Mouse (Mus musculus): ENCODE measurements around the gene Akap6. TPM values are rescaled to one million over a fixed set of nuclear protein-coding genes. Genes with fewer than 3 reads are reported as not detected.

The Akap6 gene
- polyA plus RNA-seq, 1 experiment from 2014 or later, result 24.4 TPM

DNA sequence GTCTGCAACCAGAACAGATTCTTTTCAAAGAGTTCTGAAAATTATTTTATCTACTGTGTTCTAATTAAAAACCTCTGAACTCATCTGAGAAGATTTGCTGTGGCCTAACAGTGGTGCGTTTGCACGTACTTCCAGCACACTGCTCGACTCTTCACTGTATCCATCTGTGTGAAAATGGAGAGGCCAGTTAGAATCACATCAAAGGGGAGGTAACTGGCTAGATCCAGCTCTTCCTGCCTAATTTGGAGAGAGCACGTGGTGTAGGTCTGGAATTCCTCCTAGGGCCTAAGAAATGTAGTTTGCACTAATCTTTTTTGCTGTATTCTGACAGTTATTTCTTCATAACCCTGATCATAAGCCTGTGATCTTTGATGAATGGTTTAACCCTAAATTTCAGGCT lies 446.3 kb downstream of the Akap6 start:
- no peak for DNase-seq (ENCODE audit: low spot score)
- no peaks in the 10 kb centered on the region for H3K4me1 ChIP-seq (ENCODE audit: control insufficient read depth, insufficient read depth, low read length)
- WGBS, result 64% methylated on average over 4 of the region's 4 CpGs

DNA sequence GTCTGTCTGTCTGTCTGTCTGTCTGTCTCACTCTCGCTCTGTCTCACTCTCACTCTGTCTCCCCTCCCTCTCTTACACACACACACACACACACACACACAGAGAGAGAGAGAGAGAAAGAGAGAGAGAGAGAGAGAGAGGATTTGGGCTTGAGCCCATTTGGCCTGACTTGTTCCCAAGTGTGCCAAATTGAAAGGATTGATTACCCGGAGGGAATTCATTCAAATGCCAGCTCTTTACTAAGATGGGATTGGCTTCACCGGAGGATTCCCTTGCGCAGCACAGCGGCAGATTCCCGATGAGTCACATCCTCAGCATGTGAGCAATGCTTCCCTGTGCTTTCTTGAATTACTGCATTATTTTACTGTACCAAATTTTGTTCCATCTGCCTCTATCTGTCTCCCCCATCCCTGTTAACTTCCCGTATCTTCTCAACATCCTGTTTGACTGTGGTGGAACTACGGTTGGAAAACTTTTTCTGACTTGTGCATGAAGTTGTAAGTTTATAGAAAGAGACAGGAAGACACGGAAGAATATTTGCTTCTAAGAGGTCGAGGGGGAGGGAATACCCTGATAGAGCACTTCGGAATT lies 447.4 kb downstream of the Akap6 start:
- Histone ChIP-seq H3K36me3 (ENCODE audit: control insufficient read depth, insufficient read depth, low read length) (no peaks in the 10 kb centered on the region; the same call in 1 of the 2 replicates), H3K9me3 (ENCODE audit: control insufficient read depth, low read length) (no peaks in the 10 kb centered on the region), H3K4me1 (ENCODE audit: control insufficient read depth, insufficient read depth, low read length) (no peaks in the 10 kb centered on the region), H3K27me3 (ENCODE audit: control insufficient read depth, insufficient read depth, low read length) (no peaks in the 10 kb centered on the region), H3K4me3 (ENCODE audit: low read depth, low read length) (no peak overlapping the region), H3K9ac (ENCODE audit: low read length) (no peak overlapping the region), H3K27ac (ENCODE audit: low read depth, low read length) (no peak overlapping the region), H3K4me2 (ENCODE audit: low read depth) (no peak overlapping the region)
- DNase-seq (ENCODE audit: low spot score) (no peak), ATAC-seq (ENCODE audit: insufficient read depth, low FRiP score, low TSS enrichment) (no peak)
- 73% methylated on average over 11 of the region's 11 CpGs for WGBS

More for the DNA sequence above, 446.3 kb downstream of the Akap6 start:
- Histone ChIP-seq H3K9me3 (ENCODE audit: control insufficient read depth, low read length) (no peaks in the 10 kb centered on the region), H3K4me3 (ENCODE audit: low read depth, low read length) (no peak overlapping the region), H3K9ac (ENCODE audit: low read length) (no peak overlapping the region), H3K27ac (ENCODE audit: low read depth, low read length) (no peak overlapping the region), H3K36me3 (ENCODE audit: control insufficient read depth, insufficient read depth, low read length) (no peaks in the 10 kb centered on the region; the same call in 1 of the 2 replicates), H3K27me3 (ENCODE audit: control insufficient read depth, insufficient read depth, low read length) (no peaks in the 10 kb centered on the region), H3K4me2 (ENCODE audit: low read depth) (no peak overlapping the region)
- no peak for ATAC-seq (ENCODE audit: insufficient read depth, low FRiP score, low TSS enrichment)

DNA sequence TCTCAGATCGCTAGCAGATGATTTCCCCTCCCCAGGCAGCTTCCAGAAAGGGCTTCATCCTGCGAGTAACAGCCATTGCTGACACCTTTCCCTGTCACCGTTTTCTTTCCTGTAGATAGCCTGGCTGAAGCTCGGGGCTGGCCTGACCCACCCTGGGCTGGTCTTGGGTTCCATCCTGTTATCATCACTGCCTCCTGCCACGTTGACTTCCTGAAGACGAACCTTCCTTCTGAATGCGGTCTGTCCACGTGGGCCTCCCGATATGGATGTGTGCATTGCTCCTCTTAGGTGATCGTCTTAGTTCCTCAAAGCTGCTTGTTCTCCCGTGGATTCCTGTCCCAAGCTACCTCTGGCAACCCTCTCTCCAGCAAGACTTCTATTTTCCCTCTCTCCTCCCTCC lies 448.5 kb downstream of the Akap6 start:
- Histone ChIP-seq H3K4me3 (ENCODE audit: low read depth, low read length) (no peak overlapping the region), H3K27me3 (ENCODE audit: control insufficient read depth, insufficient read depth, low read length) (no peaks in the 10 kb centered on the region), H3K4me2 (ENCODE audit: low read depth) (no peak overlapping the region), H3K9ac (ENCODE audit: low read length) (no peak overlapping the region), H3K4me1 (ENCODE audit: control insufficient read depth, insufficient read depth, low read length) (no peaks in the 10 kb centered on the region), H3K36me3 (ENCODE audit: control insufficient read depth, insufficient read depth, low read length) (no peaks in the 10 kb centered on the region; the same call in 1 of the 2 replicates), H3K27ac (ENCODE audit: low read depth, low read length) (no peak overlapping the region), H3K9me3 (ENCODE audit: control insufficient read depth, low read length) (no peaks in the 10 kb centered on the region)
- 84% methylated on average over 11 of the region's 11 CpGs for WGBS
- no peak for DNase-seq (ENCODE audit: low spot score)
- no peak for ATAC-seq (ENCODE audit: insufficient read depth, low FRiP score, low TSS enrichment)

DNA sequence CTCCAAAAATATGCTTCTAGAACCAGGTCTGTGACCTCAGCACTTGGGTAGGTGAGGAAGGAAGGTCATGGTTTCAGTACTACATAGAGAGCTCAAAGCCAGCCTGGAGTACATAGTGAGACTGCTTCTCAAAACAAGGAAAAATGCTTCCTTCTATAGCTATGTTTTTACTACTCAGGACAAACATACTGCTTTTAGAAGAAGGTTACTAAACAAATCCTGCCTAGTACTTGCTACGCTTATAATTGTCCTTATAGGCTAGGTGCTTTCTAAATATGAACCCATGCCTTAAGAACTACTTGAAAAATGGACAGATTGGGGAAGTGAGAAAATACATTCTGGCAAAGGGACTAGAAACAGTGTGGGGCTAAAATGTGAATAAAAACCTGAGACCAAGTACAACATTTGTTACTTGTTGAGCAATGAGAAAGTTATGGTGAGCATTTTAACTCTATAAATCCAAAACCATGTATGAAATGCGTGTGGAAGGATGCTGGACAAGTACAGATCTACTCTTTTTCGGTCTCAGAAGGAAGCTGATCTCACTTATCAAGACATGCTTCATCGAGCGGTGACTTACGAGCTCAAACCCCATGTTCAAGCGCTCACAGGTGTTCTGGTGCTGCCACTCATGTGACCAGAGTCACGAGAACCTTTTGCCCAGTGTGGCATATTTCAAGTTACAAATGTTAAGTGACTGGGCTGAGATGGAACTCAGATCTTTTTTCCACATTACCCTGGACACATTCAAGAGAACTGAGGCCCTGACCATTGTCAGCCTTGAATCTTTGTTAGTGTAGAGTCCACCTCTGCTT lies 469.2 kb downstream of the Akap6 start:
- no peak overlapping the region for H3K27ac ChIP-seq (ENCODE audit: low read depth, low read length)
- WGBS, result 90% methylated on average over 8 of the region's 8 CpGs
- H3K4me2 ChIP-seq (ENCODE audit: low read depth), result no peak overlapping the region
- no peak overlapping the region for H3K9ac ChIP-seq (ENCODE audit: low read length)
- H3K4me1 ChIP-seq (ENCODE audit: control insufficient read depth, insufficient read depth, low read length), result no peaks in the 10 kb centered on the region
- H3K9me3 ChIP-seq (ENCODE audit: control insufficient read depth, low read length), result no peaks in the 10 kb centered on the region
- DNase-seq (ENCODE audit: low spot score) (no peak), ATAC-seq (ENCODE audit: insufficient read depth, low FRiP score, low TSS enrichment) (no peak)
- H3K27me3 ChIP-seq (ENCODE audit: control insufficient read depth, insufficient read depth, low read length), result no peaks in the 10 kb centered on the region
- no peaks in the 10 kb centered on the region for H3K36me3 ChIP-seq (ENCODE audit: control insufficient read depth, insufficient read depth, low read length)
- no peak overlapping the region for H3K4me3 ChIP-seq (ENCODE audit: low read depth, low read length)

DNA sequence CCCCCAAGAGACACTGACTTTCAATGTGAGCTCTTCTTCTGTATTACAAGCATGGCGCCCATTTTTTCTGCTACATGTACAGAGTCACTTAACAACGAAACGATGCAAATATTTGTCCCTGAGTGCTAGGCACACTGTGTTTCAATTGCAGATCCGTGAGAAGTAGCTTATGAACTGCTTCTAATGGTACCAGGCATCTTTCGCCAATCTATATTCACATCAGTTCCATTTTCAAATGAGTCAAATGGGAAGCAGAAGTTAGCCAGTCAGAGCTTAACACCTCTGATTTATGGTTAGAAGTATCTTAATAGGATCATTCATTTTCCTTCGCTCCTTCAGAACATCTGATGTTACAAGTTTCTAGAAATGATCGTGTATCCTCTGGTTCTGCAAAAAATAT lies 492.3 kb downstream of the Akap6 start:
- H3K4me1 ChIP-seq (ENCODE audit: control insufficient read depth, insufficient read depth, low read length), result no peaks in the 10 kb centered on the region
- no peaks in the 10 kb centered on the region for H3K27me3 ChIP-seq (ENCODE audit: control insufficient read depth, insufficient read depth, low read length)
- DNase-seq (ENCODE audit: low spot score) (no peak), ATAC-seq (ENCODE audit: insufficient read depth, low FRiP score, low TSS enrichment) (no peak)
- WGBS, result 86% methylated on average over 7 of the region's 7 CpGs
- no peaks in the 10 kb centered on the region for H3K9me3 ChIP-seq (ENCODE audit: control insufficient read depth, low read length)
- no peak overlapping the region for H3K27ac ChIP-seq (ENCODE audit: low read depth, low read length)
- no peak overlapping the region for H3K4me2 ChIP-seq (ENCODE audit: low read depth)
- H3K36me3 ChIP-seq (ENCODE audit: control insufficient read depth, insufficient read depth, low read length), result no peaks in the 10 kb centered on the region
- H3K4me3 ChIP-seq (ENCODE audit: low read depth, low read length), result no peak overlapping the region
- no peak overlapping the region for H3K9ac ChIP-seq (ENCODE audit: low read length)

DNA sequence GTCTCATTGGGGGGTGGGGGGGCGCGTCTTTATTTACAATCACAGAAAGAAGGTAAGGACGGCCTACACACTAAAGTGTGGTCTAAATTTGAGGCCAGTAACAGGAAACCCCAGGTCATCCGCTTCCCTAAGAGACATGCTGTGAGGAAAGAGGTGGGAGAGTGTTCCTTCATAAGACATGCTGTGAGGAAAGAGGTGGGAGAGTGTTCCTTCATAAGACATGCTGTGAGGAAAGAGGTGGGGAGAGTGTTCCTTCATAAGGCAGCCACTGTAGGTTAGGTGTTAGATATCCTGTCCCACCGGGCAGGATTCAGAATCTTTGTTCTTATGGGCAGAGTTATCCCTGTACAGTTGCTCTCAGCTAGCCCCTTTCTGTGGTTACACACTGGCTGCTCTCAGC lies 494.5 kb downstream of the Akap6 start:
- no peak overlapping the region for H3K9ac ChIP-seq (ENCODE audit: low read length)
- DNase-seq (ENCODE audit: low spot score) (no peak), ATAC-seq (ENCODE audit: insufficient read depth, low FRiP score, low TSS enrichment) (no peak)
- no peaks in the 10 kb centered on the region for H3K36me3 ChIP-seq (ENCODE audit: control insufficient read depth, insufficient read depth, low read length)
- H3K27ac ChIP-seq (ENCODE audit: low read depth, low read length), result no peak overlapping the region
- H3K4me1 ChIP-seq (ENCODE audit: control insufficient read depth, insufficient read depth, low read length), result no peaks in the 10 kb centered on the region
- no peaks in the 10 kb centered on the region for H3K9me3 ChIP-seq (ENCODE audit: control insufficient read depth, low read length)
- no peaks in the 10 kb centered on the region for H3K27me3 ChIP-seq (ENCODE audit: control insufficient read depth, insufficient read depth, low read length)
- 64% methylated on average over 5 of the region's 5 CpGs for WGBS
- no peak overlapping the region for H3K4me3 ChIP-seq (ENCODE audit: low read depth, low read length)
- H3K4me2 ChIP-seq (ENCODE audit: low read depth), result no peak overlapping the region

Other genes with a start within 250 kb of the Akap6 start
- 48.3 and 50.7 TPM in 2 replicates for gene Arhgap5, start 195.4 kb upstream of the Akap6 start, polyA plus RNA-seq (2014; fragmentation: Nextera tagmentation; extraction: Ambion mirVana)